Mouse (Mus musculus): Measurements from ENCODE around the gene Slc1a7. TPM values are rescaled to one million over a fixed set of nuclear protein-coding genes. Genes with fewer than 3 reads are reported as not detected.

Slc1a7 gene
- polyA plus RNA-seq, 1 experiment from 2014 or later = not detected

- ATAC-seq (ENCODE audit: insufficient number of reproducible peaks, insufficient read depth, low FRiP score, low read depth) = no peak
- Histone ChIP-seq H3K27me3 (ENCODE audit: control insufficient read depth, insufficient read depth, low read length) (no peaks in the 10 kb centered on the region), H3K27ac (ENCODE audit: low read length) (no peak overlapping the region), H3K9me3 (ENCODE audit: control insufficient read depth, low read depth, low read length) (no peaks in the 10 kb centered on the region), H3K9ac (replicated peaks; ENCODE audit: low read depth, low read length) (no peak overlapping the region), H3K4me1 (ENCODE audit: control insufficient read depth, insufficient read depth, low read length) (no peaks in the 10 kb centered on the region; the same call in 1 of the 2 replicates), H3K4me3 (ENCODE audit: low read depth, low read length) (no peak overlapping the region), H3K36me3 (ENCODE audit: control insufficient read depth, insufficient read depth, low read length) (no peaks in the 10 kb centered on the region), H3K4me2 (replicated peaks; ENCODE audit: low read depth, low read length) (no peak overlapping the region)
- 49% methylated on average over 8 of the region's 8 CpGs for WGBS
Observed at GRCm38 (mm10) chr4:107988931-107989330, 20.8 kb downstream of the Slc1a7 start.

- Histone ChIP-seq H3K9me3 (ENCODE audit: control insufficient read depth, low read depth, low read length) (no peaks in the 10 kb centered on the region), H3K36me3 (ENCODE audit: control insufficient read depth, insufficient read depth, low read length) (no peaks in the 10 kb centered on the region), H3K27ac (ENCODE audit: low read length) (no peak overlapping the region), H3K9ac (replicated peaks; ENCODE audit: low read depth, low read length) (no peak overlapping the region), H3K4me3 (ENCODE audit: low read depth, low read length) (no peak overlapping the region), H3K4me2 (replicated peaks; ENCODE audit: low read depth, low read length) (no peak overlapping the region), H3K4me1 (ENCODE audit: control insufficient read depth, insufficient read depth, low read length) (no peaks in the 10 kb centered on the region; the same call in 1 of the 2 replicates), H3K27me3 (ENCODE audit: control insufficient read depth, insufficient read depth, low read length) (no peaks in the 10 kb centered on the region)
- ATAC-seq (ENCODE audit: insufficient number of reproducible peaks, insufficient read depth, low FRiP score, low read depth) = no peak
- WGBS = 79% methylated on average over 5 of the region's 5 CpGs
Observed at GRCm38 (mm10) chr4:107990818-107991217, 22.7 kb downstream of the Slc1a7 start.

- H3K9me3 ChIP-seq (ENCODE audit: control insufficient read depth, low read depth, low read length) = no peaks in the 10 kb centered on the region
- no peak overlapping the region for H3K4me3 ChIP-seq (ENCODE audit: low read depth, low read length)
- no peak overlapping the region for H3K9ac ChIP-seq (replicated peaks; ENCODE audit: low read depth, low read length)
- WGBS = 13% methylated on average over 6 of the region's 6 CpGs
- H3K27ac ChIP-seq (ENCODE audit: low read length) = no peak overlapping the region
- H3K36me3 ChIP-seq (ENCODE audit: control insufficient read depth, insufficient read depth, low read length) = no peaks in the 10 kb centered on the region
- ATAC-seq (ENCODE audit: insufficient number of reproducible peaks, insufficient read depth, low FRiP score, low read depth) = peak; percentile 38; the same call in 1 of the 2 replicates
- no peak overlapping the region for H3K4me2 ChIP-seq (replicated peaks; ENCODE audit: low read depth, low read length)
- H3K27me3 ChIP-seq (ENCODE audit: control insufficient read depth, insufficient read depth, low read length) = no peaks in the 10 kb centered on the region
- peaks cover 3% of the 10 kb centered on the region; the same call in 1 of the 2 replicates for H3K4me1 ChIP-seq (ENCODE audit: control insufficient read depth, insufficient read depth, low read length)
Observed at GRCm38 (mm10) chr4:107991879-107992278, 23.7 kb downstream of the Slc1a7 start.

GRCm38 (mm10) chr4:107995011-107995410 lies 26.9 kb downstream of the Slc1a7 start:
- no peak overlapping the region for H3K9ac ChIP-seq (replicated peaks; ENCODE audit: low read depth, low read length)
- no peaks in the 10 kb centered on the region for H3K9me3 ChIP-seq (ENCODE audit: control insufficient read depth, low read depth, low read length)
- no peaks in the 10 kb centered on the region for H3K27me3 ChIP-seq (ENCODE audit: control insufficient read depth, insufficient read depth, low read length)
- H3K4me2 ChIP-seq (replicated peaks; ENCODE audit: low read depth, low read length) = no peak overlapping the region
- H3K4me1 ChIP-seq (ENCODE audit: control insufficient read depth, insufficient read depth, low read length) = peaks cover 9% of the 10 kb centered on the region; the same call in 1 of the 2 replicates
- ATAC-seq (ENCODE audit: insufficient number of reproducible peaks, insufficient read depth, low FRiP score, low read depth) = no peak
- H3K27ac ChIP-seq (ENCODE audit: low read length) = no peak overlapping the region
- no peak overlapping the region for H3K4me3 ChIP-seq (ENCODE audit: low read depth, low read length)
- no peaks in the 10 kb centered on the region for H3K36me3 ChIP-seq (ENCODE audit: control insufficient read depth, insufficient read depth, low read length)
- WGBS = 81% methylated on average over 6 of the region's 6 CpGs

GRCm38 (mm10) chr4:107995727-107996126 lies 27.6 kb downstream of the Slc1a7 start:
- H3K4me1 ChIP-seq (ENCODE audit: control insufficient read depth, insufficient read depth, low read length) = peaks cover 9% of the 10 kb centered on the region; the same call in 1 of the 2 replicates
- H3K4me2 ChIP-seq (replicated peaks; ENCODE audit: low read depth, low read length) = no peak overlapping the region
- H3K9ac ChIP-seq (replicated peaks; ENCODE audit: low read depth, low read length) = no peak overlapping the region
- no peak for ATAC-seq (ENCODE audit: insufficient number of reproducible peaks, insufficient read depth, low FRiP score, low read depth)
- H3K9me3 ChIP-seq (ENCODE audit: control insufficient read depth, low read depth, low read length) = no peaks in the 10 kb centered on the region
- H3K27me3 ChIP-seq (ENCODE audit: control insufficient read depth, insufficient read depth, low read length) = no peaks in the 10 kb centered on the region
- no peak overlapping the region for H3K4me3 ChIP-seq (ENCODE audit: low read depth, low read length)
- WGBS = 78% methylated on average over 6 of the region's 6 CpGs
- 0 out of 2 replicates have a peak overlapping the region, but pooled peaks have one; percentile 21 for H3K27ac ChIP-seq (ENCODE audit: low read length)
- H3K36me3 ChIP-seq (ENCODE audit: control insufficient read depth, insufficient read depth, low read length) = no peaks in the 10 kb centered on the region

- no peaks in the 10 kb centered on the region for H3K36me3 ChIP-seq (ENCODE audit: control insufficient read depth, insufficient read depth, low read length)
- no peak overlapping the region for H3K4me3 ChIP-seq (ENCODE audit: low read depth, low read length)
- H3K27ac ChIP-seq (ENCODE audit: low read length) = peak overlapping the region; percentile 27; the same call in 1 of the 2 replicates
- 65% methylated on average over 9 of the region's 9 CpGs for WGBS
- no peaks in the 10 kb centered on the region for H3K9me3 ChIP-seq (ENCODE audit: control insufficient read depth, low read depth, low read length)
- no peak overlapping the region for H3K4me2 ChIP-seq (replicated peaks; ENCODE audit: low read depth, low read length)
- H3K9ac ChIP-seq (replicated peaks; ENCODE audit: low read depth, low read length) = no peak overlapping the region
- ATAC-seq (ENCODE audit: insufficient number of reproducible peaks, insufficient read depth, low FRiP score, low read depth) = peak; percentile 43
- H3K27me3 ChIP-seq (ENCODE audit: control insufficient read depth, insufficient read depth, low read length) = no peaks in the 10 kb centered on the region
- peaks cover 9% of the 10 kb centered on the region; the same call in 1 of the 2 replicates for H3K4me1 ChIP-seq (ENCODE audit: control insufficient read depth, insufficient read depth, low read length)
Observed at GRCm38 (mm10) chr4:107996418-107996986, 28.4 kb downstream of the Slc1a7 start.

GRCm38 (mm10) chr4:107998641-107999332 lies 30.7 kb downstream of the Slc1a7 start:
- 0 out of 2 replicates have a peak, but pooled peaks cover 9% of the 10 kb centered on the region for H3K4me1 ChIP-seq (ENCODE audit: control insufficient read depth, insufficient read depth, low read length)
- ATAC-seq (ENCODE audit: insufficient number of reproducible peaks, insufficient read depth, low FRiP score, low read depth) = no peak
- H3K4me3 ChIP-seq (ENCODE audit: low read depth, low read length) = no peak overlapping the region
- H3K9me3 ChIP-seq (ENCODE audit: control insufficient read depth, low read depth, low read length) = no peaks in the 10 kb centered on the region
- no peak overlapping the region for H3K9ac ChIP-seq (replicated peaks; ENCODE audit: low read depth, low read length)
- no peaks in the 10 kb centered on the region for H3K27me3 ChIP-seq (ENCODE audit: control insufficient read depth, insufficient read depth, low read length)
- no peaks in the 10 kb centered on the region for H3K36me3 ChIP-seq (ENCODE audit: control insufficient read depth, insufficient read depth, low read length)
- no peak overlapping the region for H3K27ac ChIP-seq (ENCODE audit: low read length)
- WGBS = 30% methylated on average over 11 of the region's 11 CpGs
- no peak overlapping the region for H3K4me2 ChIP-seq (replicated peaks; ENCODE audit: low read depth, low read length)

GRCm38 (mm10) chr4:107999380-107999779 lies 31.2 kb downstream of the Slc1a7 start:
- H3K4me3 ChIP-seq (ENCODE audit: low read depth, low read length) = no peak overlapping the region
- H3K27ac ChIP-seq (ENCODE audit: low read length) = no peak overlapping the region
- H3K9me3 ChIP-seq (ENCODE audit: control insufficient read depth, low read depth, low read length) = no peaks in the 10 kb centered on the region
- 78% methylated on average over 1 of the region's 1 CpGs for WGBS
- no peak for ATAC-seq (ENCODE audit: insufficient number of reproducible peaks, insufficient read depth, low FRiP score, low read depth)
- H3K4me1 ChIP-seq (ENCODE audit: control insufficient read depth, insufficient read depth, low read length) = 0 out of 2 replicates have a peak, but pooled peaks cover 9% of the 10 kb centered on the region
- H3K27me3 ChIP-seq (ENCODE audit: control insufficient read depth, insufficient read depth, low read length) = no peaks in the 10 kb centered on the region
- no peak overlapping the region for H3K9ac ChIP-seq (replicated peaks; ENCODE audit: low read depth, low read length)
- H3K36me3 ChIP-seq (ENCODE audit: control insufficient read depth, insufficient read depth, low read length) = no peaks in the 10 kb centered on the region
- H3K4me2 ChIP-seq (replicated peaks; ENCODE audit: low read depth, low read length) = no peak overlapping the region

Data from stomach, embryonic 14.5 days (tissue).